Mouse (Mus musculus) left cerebral cortex, postnatal 10 days (tissue): ENCODE results near the gene Prkar2b. TPM values are rescaled to one million over a fixed set of nuclear protein-coding genes. Genes with fewer than 3 reads are reported as not detected.
A peak's percentile ranks its signal among the peaks of the same experiment; 100 is the strongest.

Source experiments
- DNase-seq, 2 experiments: peaks; one replicate each; pipeline ENCODE4 v3.0.0; 2021 to 2022; ENCODE audit warnings: low spot score in 2 of 2, mixed read lengths in 1 of 2; ENCODE audit errors: extremely low spot score in 1 of 2
- intact Hi-C: fragments of 180-260 bp; cut with DNase I; formaldehyde crosslinking; loops from one replicate; pipeline ENCODE4 v1.15.1; 2025
- total RNA-seq, 2 experiments: library from RNA; stranded (reverse); gene quantifications; 2 replicates each; pipeline ENCODE4 v1.2.3; 2021

Prkar2b gene
- total RNA-seq = 100 to 1,000 TPM; 157 to 160 TPM

- intact Hi-C loops = loop anchor here (10.0 kb wide), 1 partner anchor 173 kb away; no protein-coding TSS in a partner anchor
- peak; percentile 88 to 94 for DNase-seq
These were observed at the start of gene Prkar2b for GRCm38 (mm10) chr12:32061090-32061930. TSS of gene Prkar2b (minus strand) at chr12:32061296.

GRCm38 (mm10) chr12:32109201-32109600, 48.1 kb upstream of the Prkar2b start:
- intact Hi-C loops = no loop called here
- no peak for DNase-seq

GRCm38 (mm10) chr12:32104955-32105521, 43.9 kb upstream of the Prkar2b start:
- DNase-seq = no peak
- intact Hi-C loops = no loop called here

- intact Hi-C loops = no loop called here
- DNase-seq = no peak
These were observed 43.4 kb upstream of the Prkar2b start for GRCm38 (mm10) chr12:32104451-32104862.

GRCm38 (mm10) chr12:32101306-32101705, 40.2 kb upstream of the Prkar2b start:
- intact Hi-C loops = no loop called here
- DNase-seq = no peak

GRCm38 (mm10) chr12:32099686-32100206, 38.6 kb upstream of the Prkar2b start:
- intact Hi-C loops = no loop called here
- no peak for DNase-seq

GRCm38 (mm10) chr12:32098596-32098995, 37.5 kb upstream of the Prkar2b start:
- no peak for DNase-seq
- intact Hi-C loops = no loop called here

- intact Hi-C loops = no loop called here
- no peak for DNase-seq
These were observed 36.0 kb upstream of the Prkar2b start for GRCm38 (mm10) chr12:32097107-32097506.

- no peak for DNase-seq
- intact Hi-C loops = no loop called here
These were observed 34.1 kb upstream of the Prkar2b start for GRCm38 (mm10) chr12:32095164-32095563.

GRCm38 (mm10) chr12:32092452-32092851, 31.4 kb upstream of the Prkar2b start:
- intact Hi-C loops = no loop called here
- DNase-seq = no peak

- intact Hi-C loops = no loop called here
- DNase-seq = peak in 1 of 2 experiments; percentile 37
These were observed 27.5 kb upstream of the Prkar2b start for GRCm38 (mm10) chr12:32088566-32088965.

- intact Hi-C loops = no loop called here
These were observed 26.2 kb upstream of the Prkar2b start for GRCm38 (mm10) chr12:32087339-32087738.

GRCm38 (mm10) chr12:32086874-32087273, 25.8 kb upstream of the Prkar2b start:
- no peak for DNase-seq
- intact Hi-C loops = no loop called here

More at GRCm38 (mm10) chr12:32087339-32087738, 26.2 kb upstream of the Prkar2b start:
- DNase-seq = no peak

GRCm38 (mm10) chr12:32085856-32086255, 24.8 kb upstream of the Prkar2b start:
- DNase-seq = no peak
- intact Hi-C loops = no loop called here

- intact Hi-C loops = no loop called here
- no peak for DNase-seq
These were observed 24.1 kb upstream of the Prkar2b start for GRCm38 (mm10) chr12:32085189-32085588.

GRCm38 (mm10) chr12:32084601-32085000, 23.5 kb upstream of the Prkar2b start:
- no peak for DNase-seq
- intact Hi-C loops = loop anchor here (5.0 kb wide), 1 partner anchor 58 kb away; no protein-coding TSS in a partner anchor

- DNase-seq = no peak
- intact Hi-C loops = loop anchor here (5.0 kb wide), 1 partner anchor 62 kb away; no protein-coding TSS in a partner anchor
These were observed 19.6 kb upstream of the Prkar2b start for GRCm38 (mm10) chr12:32080692-32081091.

GRCm38 (mm10) chr12:32077403-32077802, 16.3 kb upstream of the Prkar2b start:
- DNase-seq = no peak
- intact Hi-C loops = no loop called here

- intact Hi-C loops = no loop called here
- DNase-seq = no peak
These were observed 15.0 kb upstream of the Prkar2b start for GRCm38 (mm10) chr12:32075831-32076715.
